Mouse (Mus musculus) kidney, postnatal 4 days (tissue): ENCODE measurements around the gene B4galnt1.
A peak's percentile ranks its signal among the peaks of the same experiment; 100 is the strongest.
"Not testable (repeated sequence)": the region's sequence is repeated elsewhere in the genome, so short reads cannot be mapped to it uniquely, and the experiment has no call there.

Experiments
- DNase-seq, 2 experiments: peaks; one replicate each; pipeline ENCODE4 v3.0.0; 2021; ENCODE audit warnings: mixed read lengths in 2 of 2

The B4galnt1 gene

GRCm38 (mm10) chr10:127189651-127190381 is 24.8 kb downstream of the B4galnt1 start, which contains the start of gene Arhgef25:
Gene Arhgef25, minus strand, starts transcription at chr10:127190083.
- peak; percentile 76 to 79 for DNase-seq

DNA sequence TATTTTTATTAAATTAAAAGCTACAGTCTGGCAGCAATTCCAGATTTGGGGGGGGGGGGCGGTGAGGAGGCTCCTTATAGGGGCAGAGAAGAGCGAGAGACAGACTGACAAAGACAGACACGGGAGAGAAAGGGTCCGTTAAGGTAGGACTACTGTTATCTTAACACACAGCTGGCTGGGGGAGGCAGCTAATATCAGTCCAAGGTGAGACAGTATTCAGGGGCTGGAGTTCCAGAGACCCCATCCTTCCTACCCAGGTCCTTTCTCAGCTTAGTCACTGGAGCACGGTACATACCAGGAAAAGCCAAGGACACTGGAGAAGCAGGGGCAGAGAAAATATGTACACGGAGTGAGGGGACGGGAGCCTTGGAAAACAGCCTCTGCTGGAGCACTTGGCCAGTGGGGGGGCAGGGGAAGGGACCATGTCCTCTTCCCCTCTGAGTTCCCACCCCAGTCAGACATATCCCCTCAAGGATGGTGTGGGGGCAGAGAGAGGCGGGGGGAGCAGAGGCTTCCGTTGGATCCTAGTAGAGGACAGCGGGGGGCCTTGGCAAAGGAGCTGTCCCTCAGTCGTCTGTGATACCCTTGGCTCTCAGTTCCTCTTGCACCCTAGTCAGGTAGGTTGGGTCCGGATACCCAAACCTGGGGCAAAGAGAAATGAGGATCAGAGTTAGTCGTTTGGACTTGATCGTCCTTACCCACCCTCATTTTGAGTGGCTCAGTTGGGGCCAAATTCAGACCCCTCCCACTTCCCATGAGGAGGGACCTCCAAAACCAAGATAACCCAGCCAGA is 25.6 kb downstream of the B4galnt1 start:
- DNase-seq: no peak

- DNase-seq: no peak
These were observed 26.4 kb downstream of the B4galnt1 start for GRCm38 (mm10) chr10:127191191-127192056.

DNA sequence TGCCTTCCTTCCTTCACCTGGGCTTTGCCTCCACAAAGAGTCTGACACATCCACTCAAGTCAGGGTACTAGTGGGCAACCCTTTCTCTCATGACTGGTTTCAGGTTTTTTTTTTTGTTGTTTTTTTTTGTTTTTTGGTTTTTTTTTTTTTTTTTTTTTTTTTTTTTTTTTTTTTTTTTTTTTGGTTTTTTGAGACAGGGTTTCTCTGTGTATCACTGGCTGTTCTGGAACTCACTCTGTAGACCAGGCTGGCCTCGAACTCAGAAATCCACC is 27.0 kb downstream of the B4galnt1 start:
- DNase-seq: not testable (repeated sequence)

GRCm38 (mm10) chr10:127193011-127193410 is 28.0 kb downstream of the B4galnt1 start:
- DNase-seq: no peak

DNA sequence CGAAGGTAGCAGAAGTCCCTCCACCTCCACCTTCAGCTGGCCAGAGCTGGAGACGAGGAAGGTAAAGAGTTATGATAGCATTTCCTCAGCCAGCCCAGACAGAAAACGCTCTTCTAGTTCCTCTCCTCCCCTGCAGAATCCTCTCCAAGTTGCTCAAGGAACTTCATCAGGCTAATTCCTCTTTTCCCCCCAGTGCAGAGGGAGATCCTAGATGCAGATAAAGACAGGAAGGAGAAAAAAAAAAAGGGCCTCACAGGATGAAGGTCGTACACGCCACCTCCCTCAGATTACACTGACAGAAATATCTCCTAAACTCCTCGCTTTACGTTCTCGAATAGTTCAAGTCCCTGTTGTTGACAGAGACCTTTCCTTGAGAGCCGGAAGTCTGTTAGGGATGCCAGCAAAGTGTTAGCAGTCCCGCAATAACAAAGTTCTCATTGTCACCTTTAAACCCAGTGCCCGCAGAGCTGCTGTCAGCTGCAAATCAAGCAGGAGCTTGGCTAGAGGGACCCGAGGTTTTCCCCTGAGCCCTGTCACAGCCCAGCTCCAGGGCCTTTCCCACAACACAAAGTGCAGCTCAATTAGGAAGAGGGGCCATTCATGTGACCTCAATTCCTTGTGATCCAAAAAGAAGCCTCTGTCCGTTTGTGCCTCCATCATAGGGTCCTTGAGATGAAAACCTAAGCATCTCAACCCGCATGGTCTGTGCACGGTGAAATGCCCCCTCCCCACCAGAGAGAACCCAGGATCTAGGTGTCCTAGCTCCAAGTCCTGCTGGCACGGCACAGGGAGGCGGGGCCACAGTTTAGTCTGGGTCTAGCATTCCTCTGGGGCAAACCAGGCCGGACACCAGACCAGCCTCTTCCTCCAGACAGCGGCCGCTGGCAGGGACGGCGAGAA is 29.7 kb downstream of the B4galnt1 start:
- peak; percentile 77 to 83 for DNase-seq

- peak; percentile 68 to 76 for DNase-seq
These were observed 30.5 kb downstream of the B4galnt1 start, which contains the start of gene Dtx3 for GRCm38 (mm10) chr10:127195328-127196129. Gene Dtx3, minus strand, starts transcription at chr10:127195728.

- DNase-seq: peak; percentile 73 to 83
These were observed 31.4 kb downstream of the B4galnt1 start for GRCm38 (mm10) chr10:127196392-127196791.

GRCm38 (mm10) chr10:127197104-127197503 is 32.1 kb downstream of the B4galnt1 start:
- DNase-seq: no peak

- no peak for DNase-seq
These were observed 32.6 kb downstream of the B4galnt1 start for GRCm38 (mm10) chr10:127197505-127198110.

DNA sequence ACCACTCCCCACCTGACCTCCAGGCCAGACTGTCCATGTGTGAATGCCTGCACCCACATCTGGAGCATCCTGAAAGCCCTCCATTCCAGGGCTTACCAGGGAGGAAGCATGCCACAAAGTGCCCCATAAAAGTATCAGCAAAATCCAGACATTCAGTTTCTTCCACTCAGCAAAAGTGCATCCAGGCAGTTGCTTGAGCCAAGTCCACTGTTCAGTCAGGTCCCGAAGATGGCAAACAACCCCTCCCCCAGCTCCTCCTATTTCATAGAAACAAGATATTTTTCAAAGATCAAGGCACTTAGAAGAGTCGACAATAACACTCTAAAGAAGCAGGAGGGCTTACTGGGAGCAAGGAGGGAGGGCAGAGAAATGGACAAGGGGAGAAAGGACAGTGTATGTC is 33.5 kb downstream of the B4galnt1 start:
- DNase-seq: no peak

GRCm38 (mm10) chr10:127199068-127199467 is 34.0 kb downstream of the B4galnt1 start:
- DNase-seq: no peak

DNA sequence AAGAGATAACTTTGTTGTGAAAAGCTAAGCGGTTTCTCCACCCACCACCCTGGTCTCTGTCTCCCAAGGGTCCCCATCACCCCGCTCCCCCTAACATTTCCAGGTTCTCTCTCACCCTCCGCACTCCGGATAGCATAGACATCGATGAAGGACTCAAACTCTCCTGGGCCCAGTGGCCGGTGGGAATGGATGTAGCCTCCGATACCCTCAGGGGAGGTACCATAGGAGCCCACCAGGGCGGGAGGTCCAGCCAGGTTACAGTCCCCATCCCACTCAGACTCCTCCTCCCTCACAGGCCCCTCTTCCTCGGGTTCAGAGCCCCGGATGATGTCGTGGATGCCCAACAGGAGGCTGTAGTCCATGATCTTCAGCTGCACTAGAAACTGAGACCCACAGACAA is 34.4 kb downstream of the B4galnt1 start:
- DNase-seq: no peak

- no peak for DNase-seq
These were observed 35.3 kb downstream of the B4galnt1 start for GRCm38 (mm10) chr10:127200279-127200678.

- no peak for DNase-seq
These were observed 38.1 kb downstream of the B4galnt1 start for GRCm38 (mm10) chr10:127203106-127203505.

GRCm38 (mm10) chr10:127204589-127204988 is 39.6 kb downstream of the B4galnt1 start:
- no peak for DNase-seq

- DNase-seq: no peak
These were observed 40.3 kb downstream of the B4galnt1 start for GRCm38 (mm10) chr10:127205373-127205772.

DNA sequence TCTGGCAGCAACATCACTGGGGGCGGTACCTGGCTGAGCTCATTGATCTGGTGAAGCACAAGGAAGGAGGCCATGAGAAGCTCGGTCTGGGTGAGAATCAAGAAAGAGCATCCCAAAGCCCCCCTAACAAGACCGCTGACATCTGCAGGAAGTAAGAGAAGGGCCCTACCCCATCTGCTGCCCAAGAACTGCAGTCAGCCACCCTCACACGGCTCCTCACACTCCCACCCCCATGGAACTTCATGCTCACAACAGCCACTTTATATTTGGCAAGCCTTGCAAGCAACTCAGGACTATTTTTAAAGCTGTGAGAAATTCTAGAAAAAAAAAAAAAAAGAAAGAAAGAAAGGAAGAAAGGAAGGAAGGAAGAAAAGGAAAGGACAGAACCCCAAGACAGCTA is 43.9 kb downstream of the B4galnt1 start:
- DNase-seq: no peak

DNA sequence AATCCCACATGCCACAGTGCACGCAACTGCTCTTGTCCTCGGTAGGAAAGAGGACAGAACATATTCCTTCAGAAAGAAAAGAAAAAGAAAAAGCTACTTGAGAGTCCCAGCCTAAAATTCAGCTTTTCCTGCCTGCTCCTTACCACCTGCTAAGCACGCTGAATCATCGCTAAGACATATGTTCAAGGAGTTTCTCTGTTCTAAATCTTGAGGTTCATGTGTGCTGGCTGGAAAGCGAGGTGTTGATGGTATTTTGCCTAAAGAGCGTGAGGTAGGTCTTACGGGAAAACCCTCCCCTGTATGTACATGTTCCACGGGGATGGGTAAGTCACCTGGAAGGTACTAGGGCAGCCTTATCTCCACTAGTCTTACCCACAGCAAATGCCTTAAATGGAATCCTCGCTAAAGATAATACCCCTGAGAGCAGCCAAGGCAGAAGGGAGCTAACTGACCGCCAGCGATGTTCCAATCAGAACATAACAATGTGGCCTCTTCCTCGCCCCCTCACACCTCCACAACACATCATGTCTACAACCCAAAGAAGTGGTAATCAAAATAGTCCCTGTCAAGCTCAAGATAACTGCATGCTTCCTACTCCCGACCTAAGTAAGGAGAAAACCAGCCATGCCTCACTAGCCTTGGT is 45.0 kb downstream of the B4galnt1 start:
- DNase-seq: no peak

DNA sequence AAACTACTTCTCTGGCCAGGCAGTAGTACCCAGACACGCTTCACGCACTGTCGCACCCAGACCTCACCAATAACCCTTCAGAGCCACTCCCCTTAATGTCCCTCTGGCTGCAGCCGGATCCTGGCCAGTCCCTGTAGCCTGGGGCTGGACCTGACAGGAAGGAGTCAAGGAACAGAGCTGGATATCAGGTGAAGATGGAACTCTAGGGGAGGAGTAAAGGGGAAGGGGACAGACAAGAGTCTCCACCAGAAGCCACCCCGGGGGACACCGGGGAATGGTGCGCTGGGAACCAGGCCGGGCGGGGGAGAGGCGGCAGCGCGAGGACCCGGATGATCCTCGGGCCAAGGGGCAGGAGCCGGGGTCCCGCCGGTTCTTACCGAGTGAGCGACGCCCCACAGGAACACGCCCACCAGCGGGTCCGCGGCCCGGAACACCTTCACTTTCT is 46.0 kb downstream of the B4galnt1 start:
- DNase-seq: peak; percentile 66 to 80
